Mouse (Mus musculus) kidney, embryonic 14.5 days (tissue): ENCODE data around the gene Spg7. TPM values are rescaled to one million over a fixed set of nuclear protein-coding genes. Genes with fewer than 3 reads are reported as not detected.

Experiments
- ATAC-seq: fragments of 200-750 bp; cut with Nextera tagmentation; 2 replicates; pipeline ENCODE4 v1.8.0; 2017; ENCODE audit warnings: moderate number of reproducible peaks, mild to moderate bottlenecking, moderate TSS enrichment, moderate library complexity; ENCODE audit not compliant: low FRiP score, low TSS enrichment
- H3K27ac ChIP-seq: fragments of 300-500 bp; sonication (generic); 2 replicates; pipeline ENCODE4 v1.5.1; 2014; ENCODE audit warnings: low read depth, mild to moderate bottlenecking, low read length, moderate library complexity, mixed read lengths
- H3K27me3 ChIP-seq: fragments of 300-500 bp; sonication (generic); 2 replicates; pipeline ENCODE4 v1.6.1; 2014; ENCODE audit warnings: mild to moderate bottlenecking, low read length; ENCODE audit not compliant: control insufficient read depth, insufficient read depth
- H3K36me3 ChIP-seq: fragments of 300-500 bp; sonication (generic); 2 replicates; pipeline ENCODE4 v1.6.1; 2014; ENCODE audit warnings: low read length, mixed read lengths; ENCODE audit not compliant: control insufficient read depth, insufficient read depth
- H3K4me1 ChIP-seq: fragments of 300-500 bp; sonication (generic); 2 replicates; pipeline ENCODE4 v1.6.1; 2014; ENCODE audit warnings: low read length, mixed read lengths; ENCODE audit not compliant: control insufficient read depth, insufficient read depth
- H3K4me2 ChIP-seq: fragments of 300-500 bp; sonication (generic); replicated peaks from 2 replicates; pipeline ENCODE4 v1.6.1; 2014; ENCODE audit warnings: low read depth, mild to moderate bottlenecking, low read length
- H3K4me3 ChIP-seq: fragments of 300-500 bp; sonication (generic); 2 replicates; pipeline ENCODE4 v1.5.1; 2014; ENCODE audit warnings: mild to moderate bottlenecking, low read length
- H3K9ac ChIP-seq: fragments of 300-500 bp; sonication (generic); 2 replicates; pipeline ENCODE4 v1.6.1; 2014; ENCODE audit warnings: low read depth, mild to moderate bottlenecking, low read length, moderate library complexity
- H3K9me3 ChIP-seq: fragments of 300-500 bp; sonication (generic); 2 replicates; pipeline ENCODE4 v1.6.1; 2016; ENCODE audit warnings: low read length; ENCODE audit not compliant: control insufficient read depth
- WGBS: fragments of 180-500 bp; shearing (Covaris S2); extraction: QIAGEN DNeasy Blood & Tissue Kit; methylation state at CpG from one replicate; pipeline ENCODE4 v1.1.7; 2014; 5-methylcytosine and 5-hydroxymethylcytosine counted together
- polyA plus RNA-seq: library from polyadenylated mRNA; unstranded; fragments of >200 nt; fragmentation: Nextera tagmentation; extraction: Ambion mirVana; gene quantifications from 2 replicates; pipeline ENCODE4 v1.2.1, GENCODE M21; 2014

Gene Spg7
- polyA plus RNA-seq, 1 experiment from 2014 or later, result 51.2 TPM

DNA sequence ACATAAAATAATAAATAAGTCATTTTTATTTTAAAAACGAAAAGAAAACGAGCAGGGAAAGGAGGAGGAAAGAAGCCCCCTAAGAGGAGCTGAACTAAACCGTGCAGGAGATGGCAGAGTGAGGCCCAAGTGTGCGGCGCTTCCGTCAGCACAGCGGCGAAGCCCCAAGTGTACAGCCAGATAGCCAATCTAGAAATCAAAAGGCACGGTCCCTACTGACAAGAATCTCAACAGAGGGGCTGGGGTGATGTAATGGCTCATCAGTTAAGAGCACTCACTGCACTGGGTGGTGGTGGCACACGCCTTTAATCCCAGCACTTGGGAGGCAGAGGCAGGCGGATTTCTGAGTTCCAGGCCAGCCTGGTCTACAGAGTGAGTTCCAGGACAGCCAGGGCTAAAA lies 25.3 kb upstream of the Spg7 start:
- H3K4me2 ChIP-seq, result no peak overlapping the region
- WGBS, result 78% methylated on average over 11 of the region's 11 CpGs
- H3K27me3 ChIP-seq, result no peaks in the 10 kb centered on the region
- H3K4me1 ChIP-seq, result peaks cover 27% of the 10 kb centered on the region
- H3K36me3 ChIP-seq, result no peaks in the 10 kb centered on the region
- H3K4me3 ChIP-seq, result no peak overlapping the region
- ATAC-seq, result no peak
- H3K9me3 ChIP-seq, result no peaks in the 10 kb centered on the region
- no peak overlapping the region for H3K9ac ChIP-seq
- no peak overlapping the region for H3K27ac ChIP-seq

- H3K27ac ChIP-seq, result no peak overlapping the region
- WGBS, result 40% methylated on average over 2 of the region's 2 CpGs
- H3K4me3 ChIP-seq, result no peak overlapping the region
- H3K27me3 ChIP-seq, result no peaks in the 10 kb centered on the region
- no peak overlapping the region for H3K9ac ChIP-seq
- peaks cover 28% of the 10 kb centered on the region for H3K4me1 ChIP-seq
- no peaks in the 10 kb centered on the region for H3K36me3 ChIP-seq
- H3K4me2 ChIP-seq, result no peak overlapping the region
- no peak for ATAC-seq
- H3K9me3 ChIP-seq, result no peaks in the 10 kb centered on the region
These were observed 24.4 kb upstream of the Spg7 start for GRCm38 (mm10) chr8:123038351-123038750.

DNA sequence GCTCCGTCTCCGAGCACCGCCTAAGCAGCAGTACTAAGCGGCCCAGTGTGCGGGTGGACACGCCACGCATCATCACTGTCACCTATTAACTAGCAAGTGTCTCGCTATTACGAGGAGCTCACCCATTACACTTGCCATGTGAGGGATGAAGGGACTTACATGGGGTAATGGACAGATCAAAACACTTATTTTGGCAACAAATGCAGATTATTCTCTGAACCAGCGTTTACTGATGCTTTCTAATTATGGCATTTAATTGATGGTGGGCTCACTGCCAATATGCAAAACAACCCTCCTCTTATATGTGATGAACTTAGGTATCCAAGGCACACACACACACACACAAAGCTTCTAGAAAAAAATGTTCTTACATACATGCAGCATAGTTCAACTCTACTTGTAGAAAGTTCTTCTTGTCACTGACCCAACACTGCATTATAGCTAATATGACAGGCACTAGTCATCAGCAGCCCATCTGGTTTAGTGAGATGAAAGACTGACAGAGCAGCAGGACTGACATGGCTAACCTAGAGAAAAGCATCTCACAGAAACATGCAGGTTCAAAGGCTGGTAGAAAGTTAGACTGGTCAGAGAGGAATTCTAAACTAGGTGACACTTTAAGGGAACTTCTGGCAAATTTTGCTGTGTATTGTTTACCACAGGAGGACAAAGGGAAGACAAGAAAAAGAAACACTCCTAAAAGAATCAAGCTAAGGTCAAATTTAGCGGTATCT lies 23.2 kb upstream of the Spg7 start:
- Histone ChIP-seq H3K9me3 (no peaks in the 10 kb centered on the region), H3K27me3 (no peaks in the 10 kb centered on the region), H3K4me2 (peak overlapping the region; percentile 71), H3K27ac (no peak overlapping the region), H3K36me3 (no peaks in the 10 kb centered on the region), H3K9ac (peak overlapping the region; percentile 100; the same call in 1 of the 2 replicates), H3K4me3 (peak overlapping the region; percentile 100; the same call in 1 of the 2 replicates), H3K4me1 (peaks cover 29% of the 10 kb centered on the region)
- ATAC-seq, result no peak
- WGBS, result 69% methylated on average over 11 of the region's 11 CpGs

DNA sequence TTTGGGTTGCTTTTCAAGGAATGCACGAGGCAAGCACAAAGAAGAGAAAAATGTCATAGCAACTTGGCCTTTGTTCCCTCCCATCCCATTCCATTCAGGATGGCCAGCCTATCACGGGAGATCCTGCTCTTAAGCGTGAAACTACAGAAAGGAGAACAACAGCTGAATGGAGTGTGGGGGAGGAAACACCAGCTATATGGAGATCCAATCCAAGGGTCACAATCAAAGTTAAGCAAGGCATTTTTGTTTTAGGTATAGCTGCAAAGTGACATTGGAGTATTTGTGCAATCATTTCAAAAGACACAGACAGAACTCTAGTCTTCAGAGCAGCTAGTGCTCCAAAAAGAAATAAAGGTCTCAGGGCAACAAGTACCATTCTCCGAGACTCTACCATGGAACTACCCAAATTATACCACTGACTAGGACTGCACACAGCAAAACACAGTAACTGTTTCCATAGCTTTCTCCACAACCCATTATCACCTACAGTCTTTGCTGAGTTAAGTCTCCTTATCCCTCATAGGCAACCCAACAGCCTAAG lies 22.6 kb upstream of the Spg7 start:
- Histone ChIP-seq H3K9ac (peak overlapping the region; percentile 100; the same call in 1 of the 2 replicates), H3K4me3 (peak overlapping the region; percentile 100), H3K9me3 (no peaks in the 10 kb centered on the region), H3K27ac (peak overlapping the region; percentile 96; the same call in 1 of the 2 replicates), H3K4me1 (peaks cover 29% of the 10 kb centered on the region), H3K27me3 (no peaks in the 10 kb centered on the region), H3K36me3 (no peaks in the 10 kb centered on the region), H3K4me2 (peak overlapping the region; percentile 71)
- WGBS, result 8% methylated on average over 4 of the region's 4 CpGs
- ATAC-seq, result no peak

- WGBS, result under 1% methylated on average over 57 of the region's 71 CpGs
- Histone ChIP-seq H3K9ac (peak overlapping the region; percentile 100), H3K36me3 (no peaks in the 10 kb centered on the region), H3K27ac (peak overlapping the region; percentile 96), H3K4me2 (peak overlapping the region; percentile 71), H3K4me3 (peak overlapping the region; percentile 100), H3K27me3 (no peaks in the 10 kb centered on the region), H3K9me3 (no peaks in the 10 kb centered on the region), H3K4me1 (peaks cover 29% of the 10 kb centered on the region)
- ATAC-seq, result peak; percentile 4; the same call in 1 of the 2 replicates
These were observed 21.6 kb upstream of the Spg7 start for GRCm38 (mm10) chr8:123041008-123041773.

GRCm38 (mm10) chr8:123041774-123042105 lies 21.0 kb upstream of the Spg7 start:
- Histone ChIP-seq H3K4me1 (peaks cover 29% of the 10 kb centered on the region), H3K9me3 (no peaks in the 10 kb centered on the region), H3K27ac (peak overlapping the region; percentile 96), H3K4me2 (peak overlapping the region; percentile 71), H3K4me3 (peak overlapping the region; percentile 100), H3K27me3 (no peaks in the 10 kb centered on the region), H3K36me3 (no peaks in the 10 kb centered on the region), H3K9ac (peak overlapping the region; percentile 100)
- ATAC-seq, result peak; percentile 1; the same call in 1 of the 2 replicates
- WGBS, result 0% methylated on average over 11 of the region's 60 CpGs

DNA sequence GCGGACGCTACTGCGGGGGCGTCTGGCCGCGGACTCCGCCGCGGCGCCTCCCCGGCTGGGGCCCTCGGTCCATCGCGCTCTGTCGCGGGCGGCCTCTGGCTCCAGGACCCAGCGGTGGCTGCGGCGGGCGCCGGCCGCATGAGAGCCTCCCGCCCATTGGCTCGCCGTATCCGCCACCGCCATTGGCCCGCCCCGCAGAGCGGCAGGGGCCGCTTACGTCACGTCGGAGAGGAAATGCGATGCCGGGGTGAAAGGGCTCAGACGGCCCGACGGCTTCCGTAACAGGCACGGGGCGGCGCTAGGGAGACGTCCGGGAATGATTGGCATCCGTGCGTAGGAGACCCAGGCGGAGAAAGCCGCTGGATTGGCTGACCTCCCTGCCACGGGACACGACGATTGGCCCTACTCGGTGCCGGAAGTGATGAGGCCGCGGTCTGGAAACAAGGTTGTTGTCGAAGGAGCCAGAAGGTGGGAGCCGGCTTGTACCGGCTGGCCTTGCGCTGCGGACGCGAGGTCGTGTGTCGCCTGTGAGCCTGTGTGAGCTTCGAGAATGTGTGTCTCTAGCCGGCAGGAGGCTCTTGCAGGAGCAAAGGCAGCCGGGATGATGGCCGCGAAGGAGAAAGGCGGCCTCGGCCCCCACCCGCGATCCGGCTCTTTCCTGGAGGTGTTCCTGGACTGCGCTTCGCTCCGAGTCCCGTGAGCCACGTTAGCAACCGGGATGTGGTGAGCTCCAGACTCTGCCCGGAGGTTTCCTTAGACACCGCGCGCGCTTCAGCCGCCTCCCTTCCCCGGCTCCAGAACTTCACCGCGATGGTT lies 20.4 kb upstream of the Spg7 start, which contains the start of gene Ankrd11:
Gene Ankrd11, minus strand, starts transcription at position 120 of the 816 bp plus-strand sequence.
- Histone ChIP-seq H3K4me2 (peak within 1 kb of the TSS; percentile 71), H3K36me3 (no peaks in the 10 kb centered on the region), H3K27me3 (no peaks in the 10 kb centered on the region), H3K4me1 (peaks cover 27% of the 10 kb centered on the region), H3K9me3 (no peaks in the 10 kb centered on the region), H3K9ac (peak within 1 kb of the TSS; percentile 100), H3K4me3 (peak within 1 kb of the TSS; percentile 100), H3K27ac (peak within 1 kb of the TSS; percentile 96)
- peak; percentile 97 for ATAC-seq
- under 1% methylated on average over 75 of the region's 91 CpGs for WGBS

GRCm38 (mm10) chr8:123042974-123043625 lies 19.6 kb upstream of the Spg7 start:
- no peaks in the 10 kb centered on the region for H3K9me3 ChIP-seq
- no peaks in the 10 kb centered on the region for H3K27me3 ChIP-seq
- H3K4me1 ChIP-seq, result peaks cover 27% of the 10 kb centered on the region
- H3K27ac ChIP-seq, result peak overlapping the region; percentile 92
- peak overlapping the region; percentile 66 for H3K9ac ChIP-seq
- ATAC-seq, result no peak
- H3K4me3 ChIP-seq, result peak overlapping the region; percentile 57
- H3K36me3 ChIP-seq, result no peaks in the 10 kb centered on the region
- peak overlapping the region; percentile 65 for H3K4me2 ChIP-seq
- 16% methylated on average over 22 of the region's 22 CpGs for WGBS
